Mouse (Mus musculus) mouse trophoblast stem cell (cell line): ENCODE data around the gene Gm6096.
"Not testable (repeated sequence)": the region's sequence is repeated elsewhere in the genome, so short reads cannot be mapped to it uniquely, and the experiment has no call there.

Experiments
- in situ Hi-C, 2 experiments: fragments of 300-500 bp; cut with MseI, MboI; formaldehyde crosslinking; loops; 2 replicates in 1 of 2; 3 replicates in 1 of 2; pipeline ENCODE4 v1.15.1; 2025

Gm6096 gene

GRCm38 (mm10) chr7:34250738-34251137 lies at the start of gene Gm6096:
TSS of gene Gm6096 (plus strand) at chr7:34251038.
- in situ Hi-C loops, result no loop called here

GRCm38 (mm10) chr7:34202147-34202546 lies 48.7 kb upstream of the Gm6096 start:
- in situ Hi-C loops, result not testable (repeated sequence)

GRCm38 (mm10) chr7:34206331-34206730 lies 44.5 kb upstream of the Gm6096 start:
- in situ Hi-C loops, result no loop called here

GRCm38 (mm10) chr7:34208027-34208745 lies 42.7 kb upstream of the Gm6096 start:
- in situ Hi-C loops, result no loop called here

GRCm38 (mm10) chr7:34213281-34213680 lies 37.6 kb upstream of the Gm6096 start:
- in situ Hi-C loops, result no loop called here

GRCm38 (mm10) chr7:34214644-34215043 lies 36.2 kb upstream of the Gm6096 start:
- in situ Hi-C loops, result no loop called here

GRCm38 (mm10) chr7:34215481-34215880 lies 35.4 kb upstream of the Gm6096 start:
- in situ Hi-C loops, result no loop called here

GRCm38 (mm10) chr7:34216474-34216873 lies 34.4 kb upstream of the Gm6096 start:
- in situ Hi-C loops, result no loop called here

GRCm38 (mm10) chr7:34218496-34218895 lies 32.3 kb upstream of the Gm6096 start:
- in situ Hi-C loops, result no loop called here

- in situ Hi-C loops, result no loop called here
These were observed 29.1 kb upstream of the Gm6096 start for GRCm38 (mm10) chr7:34221594-34222250.

- in situ Hi-C loops, result no loop called here
These were observed 28.5 kb upstream of the Gm6096 start for GRCm38 (mm10) chr7:34222340-34222739.

- in situ Hi-C loops, result no loop called here
These were observed 26.5 kb upstream of the Gm6096 start for GRCm38 (mm10) chr7:34224308-34224707.

- in situ Hi-C loops, result no loop called here
These were observed 24.8 kb upstream of the Gm6096 start for GRCm38 (mm10) chr7:34226086-34226485.

GRCm38 (mm10) chr7:34226846-34227245 lies 24.0 kb upstream of the Gm6096 start:
- in situ Hi-C loops, result no loop called here

- in situ Hi-C loops, result no loop called here
These were observed 22.2 kb upstream of the Gm6096 start for GRCm38 (mm10) chr7:34228641-34229040.

GRCm38 (mm10) chr7:34229153-34229552 lies 21.7 kb upstream of the Gm6096 start:
- in situ Hi-C loops, result no loop called here

- in situ Hi-C loops, result no loop called here
These were observed 21.1 kb upstream of the Gm6096 start for GRCm38 (mm10) chr7:34229691-34230111.

- in situ Hi-C loops, result no loop called here
These were observed 20.7 kb upstream of the Gm6096 start, which contains the start of gene Gpi1 for GRCm38 (mm10) chr7:34230116-34230515. TSS of gene Gpi1 (minus strand) at chr7:34230336.

GRCm38 (mm10) chr7:34232785-34233725 lies 17.8 kb upstream of the Gm6096 start:
- in situ Hi-C loops, result no loop called here

GRCm38 (mm10) chr7:34233909-34234609 lies 16.8 kb upstream of the Gm6096 start:
- in situ Hi-C loops, result no loop called here
